Comparison of ENCODE assay signal across 8 mouse cellular contexts in genomic region chr8:70139026-70139857, GRCm38 (mm10). TPM values are rescaled to one million over a fixed set of nuclear protein-coding genes. Genes with fewer than 3 reads are reported as not detected.
DNase-seq lines count a peak whose midpoint lies in the region; ATAC-seq lines count a peak whose summit lies in the region.

TSS of gene Rfxank (minus strand) at chr8:70139154.
TSS of gene Borcs8 (plus strand) at chr8:70139499.
TSS of gene Mef2b (plus strand) at chr8:70139711.

- H3K4me2 ChIP-seq in hindbrain, embryonic 15.5 days: peak within 1 kb of the TSS; percentile 74

- peaks cover 26% of the 10 kb centered on the region for H3K4me1 ChIP-seq in hindbrain, embryonic 15.5 days (replicated peaks)

- peaks cover 33% of the 10 kb centered on the region for H3K36me3 ChIP-seq in hindbrain, embryonic 15.5 days

- peak within 1 kb of the TSS; percentile 82 for H3K4me3 ChIP-seq in hindbrain, embryonic 15.5 days

- peak within 1 kb of the TSS; percentile 87 for H3K27ac ChIP-seq in hindbrain, embryonic 15.5 days (replicated peaks)

- under 1% methylated on average over 46 of the region's 46 CpGs for WGBS in hindbrain, embryonic 15.5 days

- H3K27me3 ChIP-seq in hindbrain, embryonic 15.5 days: no peaks in the 10 kb centered on the region

- no peaks in the 10 kb centered on the region for H3K9me3 ChIP-seq in hindbrain, embryonic 15.5 days

- peak; percentile 99 for DNase-seq in T-cell, adult 2 months (ENCODE audit: low spot score)
- peak; percentile 98 to 99 for DNase-seq in cerebellum, postnatal 36 days
- DNase-seq in frontal cortex, postnatal 36 days (ENCODE audit: low spot score in 2 of 2): peak; percentile 98
- peak; percentile 97 for DNase-seq in left cerebral cortex, adult 11 months (ENCODE audit: low spot score)
- peak; percentile 99 for DNase-seq in lung, postnatal 4 days
- DNase-seq in retina, postnatal 7 days (ENCODE audit: low read depth, low spot score): peak; percentile 99
- DNase-seq in urinary bladder, adult 2 months (ENCODE audit: low spot score): peak; percentile 85

- peak; percentile 96 for ATAC-seq in hindbrain, embryonic 15.5 days (ENCODE audit: low FRiP score, low read depth)

- H3K9ac ChIP-seq in hindbrain, embryonic 15.5 days: peak within 1 kb of the TSS; percentile 85

RNA-seq across cellular contexts. Expression of gene Rfxank, which starts in this region (rescaled TPM):
- 13.0 and 13.6 TPM in 2 replicates for polyA plus RNA-seq in hindbrain, embryonic 15.5 days (2015; fragmentation: Nextera tagmentation; extraction: Ambion mirVana)
- 14.8 and 17.3 TPM in 2 replicates for polyA plus RNA-seq in urinary bladder, adult 2 months (2012; rRNA removed)

RNA-seq across cellular contexts. Expression of gene Borcs8, which starts in this region (rescaled TPM):
- 54.6 and 55.1 TPM in 2 replicates for polyA plus RNA-seq in hindbrain, embryonic 15.5 days (2015; fragmentation: Nextera tagmentation; extraction: Ambion mirVana)
- polyA plus RNA-seq in urinary bladder, adult 2 months (2012; rRNA removed): 73.8 and 74.1 TPM in 2 replicates

RNA-seq across cellular contexts. Expression of gene Mef2b, which starts in this region (rescaled TPM):
- 0.48 and 0.80 TPM in 2 replicates for polyA plus RNA-seq in hindbrain, embryonic 15.5 days (2015; fragmentation: Nextera tagmentation; extraction: Ambion mirVana)
- polyA plus RNA-seq in urinary bladder, adult 2 months (2012; rRNA removed): 0.29 and 0.35 TPM in 2 replicates

Comparison
In these comparisons a context has a peak if more than half of its experiments do, and no peak if none do; other contexts are left out.
1. Peak in every context shown above with its lines: DNase-seq, ATAC-seq, H3K4me3 ChIP-seq and H3K27ac ChIP-seq.